Mouse (Mus musculus): ENCODE data around the gene Gm4969.

DNA sequence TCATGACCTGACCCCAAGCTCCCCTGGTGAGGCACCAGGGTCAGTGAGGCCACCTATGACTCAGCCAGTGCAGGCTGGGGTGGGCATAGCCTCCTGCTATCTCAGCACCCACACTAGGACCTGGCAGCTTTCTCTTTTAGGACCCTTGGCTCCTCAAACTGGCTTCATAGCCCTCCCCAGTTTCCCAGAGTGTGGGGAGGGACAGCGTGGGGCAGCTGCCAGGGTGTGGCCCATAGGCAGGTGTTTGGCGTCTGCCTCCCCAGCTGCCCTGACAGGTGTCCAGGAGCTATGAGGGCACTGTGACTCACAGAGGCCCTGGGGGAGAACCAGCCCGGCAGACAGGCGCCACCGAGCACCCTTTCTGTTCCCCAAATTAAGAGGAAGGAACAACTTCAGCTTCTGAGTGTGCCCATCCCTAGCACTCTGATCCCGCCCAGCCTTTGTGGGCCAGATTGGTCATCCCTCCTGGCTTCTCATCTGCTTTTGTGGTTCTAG, 33.8 kb downstream of the Gm4969 start:
- TF ChIP-seq CTCF (IDR thresholded peaks at IDR 0.05; ENCODE audit: low read depth, low read length) (no peak), POLR2A (IDR thresholded peaks at IDR 0.05; ENCODE audit: extremely low read depth, insufficient read depth, low read length) (no peak)
